8 mouse cellular contexts compared by ENCODE assay signal in the genomic region with DNA sequence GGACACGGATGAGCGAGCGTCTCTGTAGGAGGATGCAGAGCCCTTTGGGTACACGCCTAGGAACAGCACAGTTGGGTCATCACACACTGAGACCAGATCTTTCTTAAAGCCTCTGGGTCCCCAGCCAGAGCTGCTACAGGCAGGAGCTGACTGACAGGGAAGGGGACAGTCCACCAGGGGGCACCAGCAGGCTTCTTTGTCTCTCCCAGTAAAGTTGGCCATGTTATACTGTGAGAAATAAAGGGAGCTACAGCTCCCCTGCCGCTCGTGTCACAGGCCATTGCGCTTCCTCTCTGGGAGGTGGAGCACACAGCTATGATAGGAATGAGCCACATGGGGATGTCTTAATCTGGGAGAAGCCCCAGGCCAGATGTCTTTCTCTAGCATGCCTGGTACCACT. TPM values are rescaled to one million over a fixed set of nuclear protein-coding genes. Genes with fewer than 3 reads are reported as not detected.
DNase-seq lines count a peak whose midpoint lies in the region; ATAC-seq and TF ChIP-seq lines count a peak whose summit lies in the region.

No protein-coding gene starts in this region.

- 3% methylated on average over 7 of the region's 7 CpGs for WGBS in cerebellum, adult 2 months

- no peak for TF ChIP-seq EP300 in MEL (IDR thresholded peaks at IDR 0.05; ENCODE audit: low read depth in 1 of 2, low read length in 2 of 2)

- H3K36me3 ChIP-seq in MEL (ENCODE audit: control insufficient read depth in 1 of 2, insufficient read depth in 2 of 2, low read length in 2 of 2), result no peaks in the 10 kb centered on the region

- no peak for TF ChIP-seq POLR2A in MEL (IDR thresholded peaks at IDR 0.05; ENCODE audit: control insufficient read depth in 1 of 2, insufficient read depth in 1 of 2, low read depth in 1 of 2, low read length in 2 of 2, poor library complexity in 1 of 2)
- no peak for TF ChIP-seq POLR2A in cerebellum, adult 2 months (IDR thresholded peaks at IDR 0.05; ENCODE audit: borderline replicate concordance, insufficient read depth, low read length)

- ATAC-seq in frontal cortex, adult (ENCODE audit: low TSS enrichment), result peak; percentile 90
- ATAC-seq in hematopoietic stem cell, adult 5-6 weeks (replicated peaks in 1 of 2; ENCODE audit: insufficient read depth in 1 of 2, low FRiP score in 2 of 2, low TSS enrichment in 1 of 2, low read depth in 1 of 2, poor library complexity in 2 of 2, severe bottlenecking in 2 of 2), result peak; percentile 72 to 74

- H3K4me1 ChIP-seq in MEL (ENCODE audit: control insufficient read depth in 1 of 2, insufficient read depth in 2 of 2, low read length in 2 of 2), result no peaks in the 10 kb centered on the region
- peaks cover 76% of the 10 kb centered on the region for H3K4me1 ChIP-seq in cerebellum, adult 2 months (ENCODE audit: control insufficient read depth, insufficient read depth, low read length)

- TF ChIP-seq CTCF in MEL (IDR thresholded peaks at IDR 0.05 in 2 of 3, conservative IDR thresholded peaks at IDR 0.05 in 1 of 3; ENCODE audit: control insufficient read depth in 1 of 3, insufficient read depth in 1 of 3, low read depth in 2 of 3, low read length in 3 of 3, poor library complexity in 1 of 3, severe bottlenecking in 1 of 3), result peak; percentile 66 to 88 (median 79)
- TF ChIP-seq CTCF in cerebellum, adult 2 months (IDR thresholded peaks at IDR 0.05; ENCODE audit: borderline replicate concordance, insufficient read depth, low read depth, low read length), result peak; percentile 81

- no peak overlapping the region for H3K9ac ChIP-seq in MEL (ENCODE audit: control insufficient read depth, low read depth, low read length, poor library complexity, severe bottlenecking)

- TF ChIP-seq RAD21 in MEL (IDR thresholded peaks at IDR 0.05; ENCODE audit: low read depth, low read length), result peak; percentile 62

- H3K9me3 ChIP-seq in MEL (replicated peaks; ENCODE audit: insufficient read depth, low read length), result no peaks in the 10 kb centered on the region

- no peaks in the 10 kb centered on the region for H3K79me2 ChIP-seq in MEL (ENCODE audit: control insufficient read depth, insufficient read depth, low read length, poor library complexity)

- no peak overlapping the region for H3K27ac ChIP-seq in MEL (ENCODE audit: control insufficient read depth, low read depth, low read length)
- H3K27ac ChIP-seq in cerebellum, adult 2 months (ENCODE audit: insufficient read depth, low read length), result peak overlapping the region; percentile 66

- no peaks in the 10 kb centered on the region for H3K27me3 ChIP-seq in MEL (ENCODE audit: control insufficient read depth in 1 of 2, insufficient read depth in 2 of 2, low read length in 2 of 2)
- H3K27me3 ChIP-seq in cerebellum, adult 2 months (ENCODE audit: control insufficient read depth, insufficient read depth, low read length), result no peaks in the 10 kb centered on the region

- no peak overlapping the region for H3K4me3 ChIP-seq in MEL (ENCODE audit: control insufficient read depth in 1 of 2, insufficient read depth in 1 of 2, low read depth in 2 of 2, low read length in 2 of 2)
- H3K4me3 ChIP-seq in cerebellum, adult 2 months (replicated peaks; ENCODE audit: insufficient read depth, low read depth, low read length), result no peak overlapping the region

- DNase-seq in MEL (ENCODE audit: low read depth, low spot score), result peak; percentile 73
- peak; percentile 92 to 94 for DNase-seq in cerebellum, adult 2 months
- DNase-seq in layer of hippocampus, adult 9-11 months, result peak; percentile 87
- DNase-seq in lung, postnatal 14 days, result peak; percentile 92
- peak; percentile 80 for DNase-seq in right cerebral cortex, adult 18-20 months
- peak; percentile 50 for DNase-seq in urinary bladder, adult 2 months (ENCODE audit: low spot score)

TF ChIP-seq in MEL, 35 proteins besides CTCF, POLR2A, EP300 and RAD21:
- TF ChIP-seq ZC3H11A (IDR thresholded peaks at IDR 0.05; ENCODE audit: low read depth, low read length) (peak; percentile 62), TAL1 (IDR thresholded peaks at IDR 0.05; ENCODE audit: low read length) (no peak), SMC3 (IDR thresholded peaks at IDR 0.05; ENCODE audit: low read depth, low read length) (peak; percentile 79), POLR2AphosphoS5 (IDR thresholded peaks at IDR 0.05; ENCODE audit: borderline replicate concordance, low read depth, low read length) (no peak)

RNA-seq across cellular contexts. Expression of gene Trp53i11, which starts 29.7 kb away (rescaled TPM):
- not detected in 2 replicates for total RNA-seq in MEL (2012; rRNA removed)
- polyA plus RNA-seq in MEL (2012; ENCODE audit: insufficient read depth in 1 of 2, insufficient read length in 2 of 2, low read depth in 1 of 2, low replicate concordance in 2 of 2, missing spikeins in 1 of 2), result not detected
- 54.5 and 59.6 TPM in 2 replicates for polyA plus RNA-seq in cerebellum, adult 2 months (2012; rRNA removed)
- 17.0 and 24.9 TPM in 2 replicates for total RNA-seq in hematopoietic stem cell, adult 5-6 weeks (2017)
- polyA plus RNA-seq in urinary bladder, adult 2 months (2012; rRNA removed), result 54.5 and 67.6 TPM in 2 replicates

Comparison
In these comparisons a context has a peak if more than half of its experiments do, and no peak if none do; other contexts are left out.
1. RNA of gene Trp53i11, which starts 29.7 kb away (polyA plus RNA-seq): 54.5 to 67.6 TPM in urinary bladder, adult 2 months and 54.5 to 59.6 TPM in cerebellum, adult 2 months; not detected in MEL; every median in the first group is over 10 times any median in the second.
2. Peak in every context shown above with its lines, with median percentiles within 50 percentile points of each other: DNase-seq.